Mouse (Mus musculus): ENCODE data around the gene Dnm3. TPM values are rescaled to one million over a fixed set of nuclear protein-coding genes. Genes with fewer than 3 reads are reported as not detected.

Dnm3 gene
- polyA plus RNA-seq, 1 experiment from 2014 or later: 11.3 TPM

DNA sequence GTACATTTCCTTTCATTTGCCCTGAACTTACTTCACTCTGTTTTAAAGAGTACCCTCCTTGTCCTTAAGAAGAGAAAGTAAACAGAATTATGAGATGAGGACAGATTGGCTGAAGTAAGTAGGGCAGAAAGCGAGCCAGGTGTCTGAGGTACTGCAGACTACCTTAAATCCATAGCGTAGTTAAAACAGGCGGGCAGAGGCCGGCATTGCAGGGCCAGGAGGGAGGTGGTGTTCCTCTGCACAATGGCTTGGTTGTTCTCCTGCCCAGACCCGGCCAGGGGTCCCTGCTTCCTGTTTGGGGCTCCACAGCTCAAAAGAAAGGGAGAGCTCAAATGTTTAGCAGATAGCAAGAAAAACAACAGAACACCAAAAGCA lies 441.4 kb downstream of the Dnm3 start:
- ATAC-seq (replicated peaks; ENCODE audit: insufficient number of reproducible peaks, low FRiP score, low TSS enrichment, low read depth): 0 out of 2 replicates have a peak, but pooled peaks have one; percentile 57
- H3K4me3 ChIP-seq (ENCODE audit: low read depth, low read length): no peak overlapping the region
- DNase-seq (ENCODE audit: low spot score): peak; percentile 63
- no peak overlapping the region for H3K9ac ChIP-seq (replicated peaks; ENCODE audit: low read length)
- H3K9me3 ChIP-seq (replicated peaks; ENCODE audit: control insufficient read depth, low read length): no peaks in the 10 kb centered on the region
- no peaks in the 10 kb centered on the region for H3K27me3 ChIP-seq (ENCODE audit: control insufficient read depth, insufficient read depth, low read length)
- H3K4me2 ChIP-seq (ENCODE audit: low read depth, low read length): no peak overlapping the region
- no peaks in the 10 kb centered on the region for H3K4me1 ChIP-seq (ENCODE audit: control insufficient read depth, insufficient read depth, low read length)
- H3K36me3 ChIP-seq (replicated peaks; ENCODE audit: control insufficient read depth, insufficient read depth, low read depth, low read length): no peaks in the 10 kb centered on the region
- WGBS: 15% methylated on average over 5 of the region's 5 CpGs
- 0 out of 2 replicates have a peak overlapping the region, but pooled peaks have one; percentile 47 for H3K27ac ChIP-seq (replicated peaks; ENCODE audit: low read depth, low read length)

DNA sequence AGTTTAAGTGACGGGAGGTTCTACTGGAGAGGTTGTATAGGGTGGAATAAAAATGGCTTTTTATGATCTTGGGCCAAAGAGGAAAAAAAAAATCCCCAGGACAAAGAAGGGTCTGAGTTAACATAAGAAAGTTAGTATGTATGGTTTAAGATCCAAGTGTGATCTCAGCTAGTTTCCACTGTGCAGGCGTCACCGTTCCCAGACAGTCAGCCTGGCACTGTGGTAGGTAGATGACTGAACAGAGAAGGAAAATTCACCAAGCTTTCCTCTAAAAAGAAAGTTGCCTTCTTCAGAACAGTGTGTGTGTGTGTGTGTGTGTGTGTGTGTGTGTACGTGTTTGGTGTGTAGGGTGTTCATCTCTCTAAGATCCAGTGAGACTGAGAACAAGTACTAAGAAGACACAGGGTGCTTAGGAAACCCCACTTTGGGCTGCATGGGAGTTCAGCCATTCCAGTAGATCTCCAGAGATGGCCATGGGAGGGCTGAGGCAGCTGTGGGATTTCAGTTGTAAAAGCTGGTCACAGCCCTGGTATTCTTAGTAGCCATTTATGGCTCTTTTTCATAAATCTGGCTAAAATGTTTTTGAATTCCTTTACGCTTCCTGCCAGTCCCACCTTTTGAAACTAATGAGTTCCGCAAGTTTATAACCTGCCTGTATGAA lies 441.9 kb downstream of the Dnm3 start:
- Histone ChIP-seq H3K27me3 (ENCODE audit: control insufficient read depth, insufficient read depth, low read length) (no peaks in the 10 kb centered on the region), H3K27ac (replicated peaks; ENCODE audit: low read depth, low read length) (peak overlapping the region; percentile 66), H3K36me3 (replicated peaks; ENCODE audit: control insufficient read depth, insufficient read depth, low read depth, low read length) (no peaks in the 10 kb centered on the region), H3K4me2 (ENCODE audit: low read depth, low read length) (no peak overlapping the region), H3K9ac (replicated peaks; ENCODE audit: low read length) (no peak overlapping the region), H3K4me3 (ENCODE audit: low read depth, low read length) (no peak overlapping the region), H3K9me3 (replicated peaks; ENCODE audit: control insufficient read depth, low read length) (no peaks in the 10 kb centered on the region), H3K4me1 (ENCODE audit: control insufficient read depth, insufficient read depth, low read length) (no peaks in the 10 kb centered on the region)
- 77% methylated on average over 6 of the region's 6 CpGs for WGBS
- ATAC-seq (replicated peaks; ENCODE audit: insufficient number of reproducible peaks, low FRiP score, low TSS enrichment, low read depth): no peak
- DNase-seq (ENCODE audit: low spot score): no peak

DNA sequence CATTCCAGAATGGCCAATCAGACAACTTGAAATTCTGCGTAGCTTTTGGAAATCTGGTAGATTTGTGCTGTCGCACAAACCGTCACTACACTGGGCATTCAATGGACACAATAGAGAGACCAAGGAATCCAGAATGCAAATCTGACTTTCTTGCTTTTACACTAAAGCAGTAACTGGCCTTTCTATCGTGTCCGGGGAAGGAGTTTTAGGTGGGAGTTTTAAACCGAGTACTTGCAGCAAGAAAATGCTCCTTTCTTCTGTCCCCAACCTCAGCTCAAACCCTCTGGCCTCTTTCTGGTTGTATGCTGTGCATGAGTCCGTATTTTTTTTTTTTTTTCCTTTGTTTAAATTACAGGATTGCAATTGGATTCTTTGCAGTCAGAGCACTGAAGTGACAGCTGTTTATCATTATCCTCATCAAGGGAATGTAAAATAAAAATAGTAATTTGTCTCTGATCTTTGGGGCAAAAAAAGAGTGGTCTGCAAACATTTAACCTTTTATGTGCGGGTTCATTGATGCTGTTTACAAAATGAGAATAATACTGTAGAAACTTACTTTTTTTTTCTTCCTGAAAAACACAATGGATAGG lies 454.1 kb downstream of the Dnm3 start:
- Histone ChIP-seq H3K36me3 (replicated peaks; ENCODE audit: control insufficient read depth, insufficient read depth, low read depth, low read length) (no peaks in the 10 kb centered on the region), H3K4me2 (ENCODE audit: low read depth, low read length) (no peak overlapping the region), H3K27ac (replicated peaks; ENCODE audit: low read depth, low read length) (peak overlapping the region; percentile 87), H3K4me3 (ENCODE audit: low read depth, low read length) (no peak overlapping the region), H3K9ac (replicated peaks; ENCODE audit: low read length) (peak overlapping the region; percentile 41; the same call in 1 of the 2 replicates), H3K27me3 (ENCODE audit: control insufficient read depth, insufficient read depth, low read length) (no peaks in the 10 kb centered on the region), H3K4me1 (ENCODE audit: control insufficient read depth, insufficient read depth, low read length) (peaks cover 4% of the 10 kb centered on the region), H3K9me3 (replicated peaks; ENCODE audit: control insufficient read depth, low read length) (no peaks in the 10 kb centered on the region)
- ATAC-seq (replicated peaks; ENCODE audit: insufficient number of reproducible peaks, low FRiP score, low TSS enrichment, low read depth) (no peak), DNase-seq (ENCODE audit: low spot score) (peak; percentile 82)
- 40% methylated on average over 8 of the region's 8 CpGs for WGBS

DNA sequence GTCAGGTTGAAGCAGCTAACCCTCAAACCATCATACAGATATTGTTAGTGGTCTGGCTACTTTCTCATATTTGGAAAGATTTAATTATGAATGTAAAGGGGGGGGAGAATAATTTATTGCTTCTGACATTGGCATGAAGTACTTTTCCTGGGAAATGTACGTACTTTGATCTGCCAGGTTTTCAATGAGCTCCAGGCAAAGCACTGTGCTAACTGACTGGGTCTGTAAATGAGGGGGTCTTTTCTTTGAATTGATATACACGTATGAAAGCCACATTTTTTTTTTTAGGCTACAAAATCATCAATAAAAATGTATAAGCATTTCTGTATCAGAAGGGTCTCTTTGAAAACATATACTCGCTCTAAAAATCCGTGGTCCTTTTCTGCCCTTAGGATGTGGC lies 457.1 kb downstream of the Dnm3 start:
- Histone ChIP-seq H3K9me3 (replicated peaks; ENCODE audit: control insufficient read depth, low read length) (no peaks in the 10 kb centered on the region), H3K4me1 (ENCODE audit: control insufficient read depth, insufficient read depth, low read length) (peaks cover 6% of the 10 kb centered on the region)

DNA sequence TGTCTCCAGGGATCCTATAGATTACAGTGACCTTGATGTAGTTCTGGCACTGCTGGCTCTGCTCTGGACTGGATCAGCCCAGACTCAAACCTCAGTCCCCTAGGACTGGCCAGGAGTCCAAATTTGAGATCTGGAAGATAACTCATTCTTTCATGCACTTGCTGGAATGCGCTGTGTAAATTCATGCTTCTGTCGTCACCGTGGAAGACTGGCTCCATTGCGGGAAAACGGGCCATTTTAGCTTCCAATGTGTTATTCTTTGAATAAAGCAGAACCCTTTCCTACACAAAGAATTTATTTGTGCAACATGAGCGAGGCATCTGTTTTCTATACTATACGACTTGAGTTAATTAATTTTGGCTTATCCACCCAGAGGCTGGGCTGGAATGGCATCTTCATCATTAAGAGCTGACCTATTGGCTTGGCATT lies 457.5 kb downstream of the Dnm3 start:
- peaks cover 6% of the 10 kb centered on the region for H3K4me1 ChIP-seq (ENCODE audit: control insufficient read depth, insufficient read depth, low read length)
- H3K4me3 ChIP-seq (ENCODE audit: low read depth, low read length): no peak overlapping the region
- H3K27me3 ChIP-seq (ENCODE audit: control insufficient read depth, insufficient read depth, low read length): no peaks in the 10 kb centered on the region
- WGBS: 31% methylated on average over 7 of the region's 7 CpGs
- no peak overlapping the region for H3K4me2 ChIP-seq (ENCODE audit: low read depth, low read length)
- H3K36me3 ChIP-seq (replicated peaks; ENCODE audit: control insufficient read depth, insufficient read depth, low read depth, low read length): no peaks in the 10 kb centered on the region
- ATAC-seq (replicated peaks; ENCODE audit: insufficient number of reproducible peaks, low FRiP score, low TSS enrichment, low read depth) (peak; percentile 45; the same call in 1 of the 2 replicates), DNase-seq (ENCODE audit: low spot score) (peak; percentile 78)
- no peak overlapping the region for H3K9ac ChIP-seq (replicated peaks; ENCODE audit: low read length)
- no peaks in the 10 kb centered on the region for H3K9me3 ChIP-seq (replicated peaks; ENCODE audit: control insufficient read depth, low read length)
- H3K27ac ChIP-seq (replicated peaks; ENCODE audit: low read depth, low read length): peak overlapping the region; percentile 95

More for the DNA sequence above, 457.1 kb downstream of the Dnm3 start:
- no peaks in the 10 kb centered on the region for H3K36me3 ChIP-seq (replicated peaks; ENCODE audit: control insufficient read depth, insufficient read depth, low read depth, low read length)
- no peak overlapping the region for H3K4me3 ChIP-seq (ENCODE audit: low read depth, low read length)
- DNase-seq (ENCODE audit: low spot score): no peak
- H3K27ac ChIP-seq (replicated peaks; ENCODE audit: low read depth, low read length): peak overlapping the region; percentile 95
- 31% methylated on average over 4 of the region's 4 CpGs for WGBS
- ATAC-seq (replicated peaks; ENCODE audit: insufficient number of reproducible peaks, low FRiP score, low TSS enrichment, low read depth): no peak
- no peak overlapping the region for H3K4me2 ChIP-seq (ENCODE audit: low read depth, low read length)
- H3K27me3 ChIP-seq (ENCODE audit: control insufficient read depth, insufficient read depth, low read length): no peaks in the 10 kb centered on the region
- no peak overlapping the region for H3K9ac ChIP-seq (replicated peaks; ENCODE audit: low read length)

DNA sequence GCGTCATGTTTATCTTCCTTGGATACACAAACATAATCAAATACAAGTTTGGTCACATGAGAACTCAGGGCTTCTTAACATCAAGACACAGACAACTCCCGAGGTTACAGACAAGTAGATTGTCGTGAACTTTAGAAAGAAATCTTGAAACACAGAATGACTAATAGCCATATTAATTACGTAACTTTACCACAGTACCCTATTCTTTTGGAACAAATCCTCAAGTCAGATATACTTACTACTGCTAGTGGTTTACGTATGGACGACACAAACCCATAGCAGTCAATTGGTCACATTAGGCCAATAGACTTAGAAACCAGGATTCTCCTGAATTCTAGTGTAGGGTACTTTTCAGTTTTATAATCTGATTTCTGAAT lies 459.2 kb downstream of the Dnm3 start:
- Histone ChIP-seq H3K27ac (replicated peaks; ENCODE audit: low read depth, low read length) (peak overlapping the region; percentile 95), H3K4me2 (ENCODE audit: low read depth, low read length) (no peak overlapping the region)

DNA sequence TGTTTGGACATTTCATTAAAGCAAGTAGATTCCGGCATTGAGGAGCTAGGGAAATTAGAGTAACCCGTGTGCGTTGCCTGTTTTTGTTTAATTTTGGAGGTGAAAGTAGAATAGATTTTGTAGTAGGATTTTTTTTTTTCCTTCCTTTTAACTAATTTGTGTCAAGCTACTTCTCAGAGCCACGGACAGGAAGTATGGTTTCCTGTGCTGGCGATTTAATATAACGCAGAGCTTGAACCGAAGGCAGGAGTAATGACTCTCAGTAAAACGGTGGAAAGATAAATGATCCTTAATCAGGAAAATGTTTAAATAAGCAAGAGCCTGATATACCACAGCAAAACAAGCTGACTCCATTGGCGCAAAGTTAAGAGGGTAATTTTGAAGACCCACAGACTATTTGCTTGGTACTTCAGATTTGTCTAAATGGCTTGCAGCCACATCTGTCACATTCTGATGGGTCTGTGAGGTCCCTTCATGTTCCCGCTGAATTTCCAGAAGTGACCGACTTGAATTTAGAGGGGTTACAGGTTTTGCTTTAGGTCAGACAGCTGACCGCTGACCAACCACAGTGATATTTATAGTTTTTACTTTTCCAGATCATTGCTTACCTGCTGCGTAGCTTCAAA lies 459.7 kb downstream of the Dnm3 start:
- DNase-seq (ENCODE audit: low spot score): peak; percentile 62
- H3K9ac ChIP-seq (replicated peaks; ENCODE audit: low read length): no peak overlapping the region
- H3K27ac ChIP-seq (replicated peaks; ENCODE audit: low read depth, low read length): peak overlapping the region; percentile 95
- no peak for ATAC-seq (replicated peaks; ENCODE audit: insufficient number of reproducible peaks, low FRiP score, low TSS enrichment, low read depth)
- no peak overlapping the region for H3K4me3 ChIP-seq (ENCODE audit: low read depth, low read length)
- H3K9me3 ChIP-seq (replicated peaks; ENCODE audit: control insufficient read depth, low read length): no peaks in the 10 kb centered on the region
- H3K27me3 ChIP-seq (ENCODE audit: control insufficient read depth, insufficient read depth, low read length): no peaks in the 10 kb centered on the region
- H3K4me1 ChIP-seq (ENCODE audit: control insufficient read depth, insufficient read depth, low read length): peaks cover 6% of the 10 kb centered on the region; the same call in 1 of the 2 replicates
- no peaks in the 10 kb centered on the region for H3K36me3 ChIP-seq (replicated peaks; ENCODE audit: control insufficient read depth, insufficient read depth, low read depth, low read length)
- WGBS: 27% methylated on average over 13 of the region's 13 CpGs
- no peak overlapping the region for H3K4me2 ChIP-seq (ENCODE audit: low read depth, low read length)

More for the DNA sequence above, 459.2 kb downstream of the Dnm3 start:
- Histone ChIP-seq H3K9me3 (replicated peaks; ENCODE audit: control insufficient read depth, low read length) (no peaks in the 10 kb centered on the region), H3K4me3 (ENCODE audit: low read depth, low read length) (no peak overlapping the region), H3K9ac (replicated peaks; ENCODE audit: low read length) (no peak overlapping the region), H3K27me3 (ENCODE audit: control insufficient read depth, insufficient read depth, low read length) (no peaks in the 10 kb centered on the region), H3K36me3 (replicated peaks; ENCODE audit: control insufficient read depth, insufficient read depth, low read depth, low read length) (no peaks in the 10 kb centered on the region), H3K4me1 (ENCODE audit: control insufficient read depth, insufficient read depth, low read length) (peaks cover 6% of the 10 kb centered on the region; the same call in 1 of the 2 replicates)
- ATAC-seq (replicated peaks; ENCODE audit: insufficient number of reproducible peaks, low FRiP score, low TSS enrichment, low read depth) (no peak), DNase-seq (ENCODE audit: low spot score) (peak; percentile 30)
- WGBS: 43% methylated on average over 6 of the region's 6 CpGs

DNA sequence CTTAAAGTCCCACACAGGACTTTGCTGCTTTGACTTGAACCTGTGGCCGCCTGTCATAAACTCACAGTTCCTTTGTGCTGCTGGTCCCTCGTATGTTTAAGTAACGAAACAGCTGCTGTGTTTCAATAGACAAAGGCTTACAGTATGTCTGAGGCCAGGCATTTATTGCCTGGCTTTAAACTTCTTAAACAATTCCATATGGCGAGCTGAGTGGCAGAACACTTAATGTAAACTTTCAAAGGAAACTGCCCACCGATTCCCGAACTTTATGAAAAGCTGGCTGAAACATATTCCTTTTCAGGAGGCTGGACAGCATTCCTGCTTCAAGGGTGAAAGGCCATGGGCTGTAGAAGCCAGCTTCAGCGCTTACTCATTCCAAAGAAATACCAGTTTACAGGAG lies 460.9 kb downstream of the Dnm3 start:
- WGBS: 18% methylated on average over 7 of the region's 7 CpGs
- Histone ChIP-seq H3K4me2 (ENCODE audit: low read depth, low read length) (no peak overlapping the region), H3K36me3 (replicated peaks; ENCODE audit: control insufficient read depth, insufficient read depth, low read depth, low read length) (no peaks in the 10 kb centered on the region), H3K4me3 (ENCODE audit: low read depth, low read length) (no peak overlapping the region), H3K4me1 (ENCODE audit: control insufficient read depth, insufficient read depth, low read length) (peaks cover 6% of the 10 kb centered on the region; the same call in 1 of the 2 replicates), H3K27me3 (ENCODE audit: control insufficient read depth, insufficient read depth, low read length) (no peaks in the 10 kb centered on the region), H3K27ac (replicated peaks; ENCODE audit: low read depth, low read length) (peak overlapping the region; percentile 95), H3K9ac (replicated peaks; ENCODE audit: low read length) (peak overlapping the region; percentile 41), H3K9me3 (replicated peaks; ENCODE audit: control insufficient read depth, low read length) (no peaks in the 10 kb centered on the region)
- DNase-seq (ENCODE audit: low spot score): peak; percentile 93
- ATAC-seq (replicated peaks; ENCODE audit: insufficient number of reproducible peaks, low FRiP score, low TSS enrichment, low read depth): peak; percentile 60
